Mouse (Mus musculus): ENCODE results near the gene Vat1l.

GRCm38 (mm10) chr8:114363167-114363566, 157.8 kb downstream of the Vat1l start:
- no peak for TF ChIP-seq POLR2A (IDR thresholded peaks at IDR 0.05; ENCODE audit: control insufficient read depth in 1 of 2, insufficient read depth in 1 of 2, low read depth in 1 of 2, low read length in 2 of 2, poor library complexity in 1 of 2)
- TF ChIP-seq MAZ (IDR thresholded peaks at IDR 0.05; ENCODE audit: low read depth, low read length) = no peak
- TF ChIP-seq ELF1 (IDR thresholded peaks at IDR 0.05; ENCODE audit: low read depth, low read length) = no peak
- TF ChIP-seq CTCF (IDR thresholded peaks at IDR 0.05 in 2 of 3, conservative IDR thresholded peaks at IDR 0.05 in 1 of 3; ENCODE audit: control insufficient read depth in 1 of 3, insufficient read depth in 1 of 3, low read depth in 2 of 3, low read length in 3 of 3, poor library complexity in 1 of 3, severe bottlenecking in 1 of 3) = no peak
- TF ChIP-seq SIN3A (IDR thresholded peaks at IDR 0.05; ENCODE audit: low read length) = no peak
- no peak for TF ChIP-seq MXI1 (IDR thresholded peaks at IDR 0.05; ENCODE audit: low read depth, low read length)
- no peak for TF ChIP-seq BHLHE40 (IDR thresholded peaks at IDR 0.05; ENCODE audit: borderline replicate concordance, low read depth, low read length)
- TF ChIP-seq UBTF (IDR thresholded peaks at IDR 0.05; ENCODE audit: borderline replicate concordance, insufficient read depth, low read depth, low read length) = no peak
- no peak for TF ChIP-seq RCOR1 (IDR thresholded peaks at IDR 0.05; ENCODE audit: low read depth, low read length)
- no peak for TF ChIP-seq NRF1 (IDR thresholded peaks at IDR 0.05; ENCODE audit: insufficient read depth, low read depth, low read length, poor library complexity, severe bottlenecking)
